Mouse (Mus musculus): ENCODE results near the gene Lrrk1. TPM values are rescaled to one million over a fixed set of nuclear protein-coding genes. Genes with fewer than 3 reads are reported as not detected.

Lrrk1 gene
- polyA plus RNA-seq, 1 experiment from 2014 or later: 3.7 TPM

DNA sequence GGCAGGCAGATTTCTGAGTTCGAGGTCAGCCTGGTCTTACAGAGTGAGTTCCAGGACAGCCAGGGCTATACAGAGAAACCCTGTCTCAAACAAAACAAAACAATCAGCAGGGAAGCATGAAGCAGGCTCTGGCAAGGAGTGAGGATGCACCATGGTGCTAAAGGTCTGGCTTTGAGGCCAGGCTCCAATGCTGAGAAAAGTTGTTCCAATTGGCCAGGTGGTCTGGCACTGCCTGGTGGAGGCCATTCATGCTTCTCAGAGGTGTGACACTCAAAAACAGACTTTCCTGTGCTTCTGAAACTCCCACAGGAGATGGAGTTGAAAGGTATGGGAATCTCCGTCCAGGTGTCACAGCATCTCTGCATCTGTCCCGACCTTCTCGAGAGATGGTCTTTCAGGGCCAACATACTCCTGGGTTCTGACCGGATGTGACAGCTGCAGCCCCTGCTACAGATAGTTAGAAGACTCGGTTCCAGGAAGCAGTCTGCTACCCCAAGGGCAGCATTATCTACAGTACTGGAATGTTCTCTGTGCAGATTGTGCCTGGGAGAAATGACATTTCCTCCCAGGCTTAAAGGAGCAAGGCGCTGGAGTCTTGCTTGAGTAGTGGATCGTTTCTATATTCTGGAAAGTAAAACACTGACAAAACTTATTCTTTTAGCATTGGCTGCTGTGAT, 134.0 kb downstream of the Lrrk1 start:
- Histone ChIP-seq H3K27me3 (no peaks in the 10 kb centered on the region), H3K4me1 (peaks cover 3% of the 10 kb centered on the region; the same call in 1 of the 2 replicates), H3K4me3 (replicated peaks) (no peak overlapping the region), H3K9ac (no peak overlapping the region), H3K9me3 (no peaks in the 10 kb centered on the region), H3K27ac (no peak overlapping the region), H3K4me2 (no peak overlapping the region), H3K36me3 (replicated peaks) (no peaks in the 10 kb centered on the region)
- ATAC-seq (ENCODE audit: low FRiP score): no peak
- 90% methylated on average over 8 of the region's 8 CpGs for WGBS

- peak; percentile 57; the same call in 1 of the 2 replicates for ATAC-seq (ENCODE audit: low FRiP score)
- Histone ChIP-seq H3K27ac (no peak overlapping the region), H3K36me3 (replicated peaks) (no peaks in the 10 kb centered on the region), H3K9me3 (no peaks in the 10 kb centered on the region), H3K27me3 (no peaks in the 10 kb centered on the region), H3K4me2 (no peak overlapping the region), H3K4me3 (replicated peaks) (no peak overlapping the region), H3K4me1 (peaks cover 17% of the 10 kb centered on the region), H3K9ac (no peak overlapping the region)
- 32% methylated on average over 6 of the region's 6 CpGs for WGBS
Measured at GRCm38 (mm10) chr7:66250030-66250429, 138.1 kb downstream of the Lrrk1 start.

DNA sequence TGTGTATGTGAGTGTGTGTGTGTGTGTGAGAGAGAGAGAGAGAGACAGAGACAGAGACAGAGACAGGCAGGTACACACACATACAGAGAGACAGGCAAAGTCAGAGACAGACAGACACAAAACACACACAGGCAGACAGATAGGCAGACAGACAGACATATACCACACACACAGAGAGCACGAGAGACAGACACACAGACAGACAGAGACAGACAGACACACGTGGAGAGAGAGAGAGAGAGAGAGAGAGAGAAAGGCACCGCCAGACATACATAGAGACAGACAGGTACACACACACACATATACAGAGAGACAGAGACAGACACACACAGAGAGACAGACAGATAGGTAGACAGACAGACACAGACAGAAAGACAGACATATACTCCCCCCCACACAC, 138.7 kb downstream of the Lrrk1 start:
- no peak for ATAC-seq (ENCODE audit: low FRiP score)
- no peaks in the 10 kb centered on the region for H3K27me3 ChIP-seq
- no peak overlapping the region for H3K4me3 ChIP-seq (replicated peaks)
- H3K36me3 ChIP-seq (replicated peaks): no peaks in the 10 kb centered on the region
- no peaks in the 10 kb centered on the region for H3K9me3 ChIP-seq
- no peak overlapping the region for H3K27ac ChIP-seq
- WGBS: 82% methylated on average over 3 of the region's 3 CpGs
- no peak overlapping the region for H3K4me2 ChIP-seq
- no peak overlapping the region for H3K9ac ChIP-seq
- peaks cover 17% of the 10 kb centered on the region for H3K4me1 ChIP-seq

GRCm38 (mm10) chr7:66249020-66249419, 139.1 kb downstream of the Lrrk1 start:
- H3K27ac ChIP-seq: no peak overlapping the region
- no peaks in the 10 kb centered on the region for H3K9me3 ChIP-seq
- ATAC-seq (ENCODE audit: low FRiP score): no peak
- no peak overlapping the region for H3K4me2 ChIP-seq
- no peaks in the 10 kb centered on the region for H3K36me3 ChIP-seq (replicated peaks)
- no peak overlapping the region for H3K9ac ChIP-seq
- H3K4me3 ChIP-seq (replicated peaks): no peak overlapping the region
- WGBS: 41% methylated on average over 2 of the region's 2 CpGs
- no peaks in the 10 kb centered on the region for H3K27me3 ChIP-seq
- peaks cover 17% of the 10 kb centered on the region for H3K4me1 ChIP-seq

DNA sequence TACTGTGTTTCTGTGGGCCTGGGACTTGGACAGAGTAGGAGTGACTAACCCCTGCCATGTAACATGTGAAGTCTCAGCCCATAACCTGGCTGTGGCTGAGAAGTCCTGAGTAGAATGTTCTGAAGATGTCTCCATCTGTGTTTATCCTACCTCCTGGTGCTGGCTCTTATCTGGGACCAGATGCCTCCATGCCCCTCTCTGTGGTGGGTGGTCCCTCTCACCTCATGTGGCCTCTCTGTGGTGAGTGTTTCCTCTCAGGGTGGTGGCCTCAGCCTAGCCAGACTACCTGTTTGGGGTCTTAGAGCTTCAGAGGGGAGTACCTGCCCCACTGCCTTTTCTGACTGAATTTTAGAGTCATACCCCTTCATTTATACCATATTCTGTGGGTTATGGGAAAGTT, 139.9 kb downstream of the Lrrk1 start:
- Histone ChIP-seq H3K27ac (no peak overlapping the region), H3K9ac (no peak overlapping the region), H3K4me2 (no peak overlapping the region), H3K36me3 (replicated peaks) (no peaks in the 10 kb centered on the region), H3K4me3 (replicated peaks) (no peak overlapping the region), H3K27me3 (no peaks in the 10 kb centered on the region), H3K4me1 (peaks cover 17% of the 10 kb centered on the region), H3K9me3 (no peaks in the 10 kb centered on the region)
- ATAC-seq (ENCODE audit: low FRiP score): no peak

GRCm38 (mm10) chr7:66247274-66248021, 140.7 kb downstream of the Lrrk1 start:
- peak; percentile 72 for ATAC-seq (ENCODE audit: low FRiP score)
- 25% methylated on average over 12 of the region's 12 CpGs for WGBS
- Histone ChIP-seq H3K4me3 (replicated peaks) (no peak overlapping the region), H3K4me1 (peaks cover 17% of the 10 kb centered on the region), H3K9me3 (no peaks in the 10 kb centered on the region), H3K9ac (peak overlapping the region; percentile 25; the same call in 1 of the 2 replicates), H3K27me3 (no peaks in the 10 kb centered on the region), H3K4me2 (peak overlapping the region; percentile 24), H3K36me3 (replicated peaks) (no peaks in the 10 kb centered on the region), H3K27ac (peak overlapping the region; percentile 56; the same call in 1 of the 2 replicates)

DNA sequence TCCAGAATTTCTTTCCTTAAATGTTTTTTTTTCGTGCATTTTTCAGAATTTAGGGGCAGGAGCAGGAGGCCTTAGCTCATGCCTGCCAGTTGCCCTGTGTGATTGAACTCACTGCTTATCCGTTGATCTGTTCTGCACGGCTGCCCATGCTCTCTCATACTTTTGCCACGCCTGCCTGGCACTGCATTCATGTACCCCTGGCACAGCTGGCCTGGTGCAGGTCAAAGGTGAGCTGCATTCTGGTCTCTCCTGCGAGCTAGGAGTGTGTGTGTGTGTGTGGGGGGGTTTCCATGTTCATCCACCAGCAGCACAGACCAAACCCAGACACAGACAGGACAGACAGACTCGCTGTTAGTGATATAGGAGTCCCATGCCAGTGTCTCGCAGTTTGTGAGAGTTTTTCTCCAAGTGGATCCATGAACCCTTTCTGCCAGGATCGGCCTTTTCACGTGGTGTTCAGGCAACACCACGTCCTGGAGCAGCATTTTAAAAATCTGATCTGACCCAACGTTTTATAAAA, 141.4 kb downstream of the Lrrk1 start:
- Histone ChIP-seq H3K27me3 (no peaks in the 10 kb centered on the region), H3K4me1 (peaks cover 17% of the 10 kb centered on the region), H3K4me3 (replicated peaks) (no peak overlapping the region), H3K9me3 (no peaks in the 10 kb centered on the region), H3K27ac (peak overlapping the region; percentile 56; the same call in 1 of the 2 replicates), H3K36me3 (replicated peaks) (no peaks in the 10 kb centered on the region), H3K4me2 (peak overlapping the region; percentile 24; the same call in 1 of the 2 replicates), H3K9ac (no peak overlapping the region)
- 0 out of 2 replicates have a peak, but pooled peaks have one; percentile 21 for ATAC-seq (ENCODE audit: low FRiP score)
- 46% methylated on average over 11 of the region's 11 CpGs for WGBS

DNA sequence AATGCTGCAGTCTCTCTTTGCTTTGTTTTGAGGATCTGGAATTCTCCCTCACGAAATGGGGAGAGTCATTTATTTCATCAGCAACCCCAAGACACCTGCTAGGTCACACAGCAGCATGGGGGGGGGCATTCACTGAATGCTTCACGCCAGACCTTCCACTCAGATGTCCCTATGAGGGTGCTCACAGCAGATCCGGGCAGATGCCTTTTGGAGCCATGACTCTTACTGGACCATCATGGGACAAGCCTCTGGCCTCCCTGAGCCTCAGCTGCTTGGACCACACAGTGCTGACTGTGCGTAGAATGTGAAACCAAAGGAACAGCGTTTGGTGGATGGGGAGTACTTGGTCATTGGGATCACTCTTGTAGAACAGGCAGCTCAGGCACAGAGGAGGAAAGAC, 142.5 kb downstream of the Lrrk1 start:
- Histone ChIP-seq H3K27me3 (no peaks in the 10 kb centered on the region), H3K27ac (no peak overlapping the region), H3K4me3 (replicated peaks) (no peak overlapping the region), H3K9ac (no peak overlapping the region), H3K36me3 (replicated peaks) (no peaks in the 10 kb centered on the region), H3K4me1 (peaks cover 17% of the 10 kb centered on the region), H3K9me3 (no peaks in the 10 kb centered on the region), H3K4me2 (no peak overlapping the region)
- 86% methylated on average over 5 of the region's 5 CpGs for WGBS
- no peak for ATAC-seq (ENCODE audit: low FRiP score)

DNA sequence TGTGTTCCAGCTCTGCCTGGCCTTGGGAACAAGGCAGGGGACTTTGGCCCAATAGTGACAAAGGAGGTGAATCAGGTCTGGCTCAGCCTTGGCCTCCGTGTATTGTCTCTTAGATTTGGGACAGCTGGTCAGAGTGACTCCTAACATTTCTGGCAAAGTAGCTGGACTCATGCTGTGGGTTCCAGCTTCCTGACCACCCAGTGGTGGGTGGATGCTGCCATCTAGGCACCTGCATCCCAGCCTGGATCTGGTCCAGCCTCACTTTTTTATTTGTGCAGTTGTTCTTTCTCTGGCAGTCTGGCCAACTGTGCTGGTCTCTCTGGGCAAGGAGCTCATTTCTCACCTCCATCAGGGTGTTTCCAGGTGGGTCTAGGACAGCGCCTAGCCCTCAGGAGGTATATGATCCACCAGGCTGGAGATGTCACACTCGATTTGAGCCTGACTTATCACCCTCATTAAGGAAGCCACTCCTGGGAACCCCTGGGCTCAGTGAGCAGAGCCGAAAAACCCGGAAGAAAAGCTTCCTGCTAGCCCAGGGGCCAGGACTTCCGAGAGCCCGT, 144.3 kb downstream of the Lrrk1 start:
- Histone ChIP-seq H3K4me1 (peaks cover 17% of the 10 kb centered on the region), H3K36me3 (replicated peaks) (no peaks in the 10 kb centered on the region), H3K9me3 (no peaks in the 10 kb centered on the region), H3K9ac (no peak overlapping the region), H3K4me3 (replicated peaks) (no peak overlapping the region), H3K4me2 (no peak overlapping the region), H3K27me3 (no peaks in the 10 kb centered on the region), H3K27ac (no peak overlapping the region)
- WGBS: 80% methylated on average over 7 of the region's 7 CpGs
- no peak for ATAC-seq (ENCODE audit: low FRiP score)

DNA sequence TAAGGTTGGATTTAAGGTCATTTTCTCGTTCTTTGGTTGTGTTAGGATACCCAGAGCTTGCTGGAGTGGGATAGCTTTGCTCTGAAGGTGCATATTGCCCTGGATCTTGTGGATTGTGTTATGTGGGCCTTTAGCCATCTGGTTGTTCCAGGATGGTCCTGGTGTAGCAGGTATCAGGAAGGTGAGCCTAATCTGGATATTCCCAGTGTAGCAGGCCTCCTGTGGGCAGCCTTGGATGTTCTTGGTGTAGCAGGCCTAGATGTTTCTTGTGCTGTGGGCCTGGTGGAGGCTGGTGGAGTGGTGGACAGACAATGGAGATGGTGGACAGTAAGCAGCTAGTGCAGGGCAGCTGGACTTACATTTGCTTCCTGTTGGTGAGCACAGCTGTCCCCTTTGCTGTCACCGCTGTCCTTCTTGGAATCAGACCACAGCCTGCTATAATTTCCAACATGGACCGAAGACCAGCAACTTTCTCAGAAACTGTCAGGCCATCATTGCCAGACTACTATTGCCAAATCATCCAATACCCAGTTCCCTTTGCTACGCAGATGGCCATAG, 146.2 kb downstream of the Lrrk1 start:
- ATAC-seq (ENCODE audit: low FRiP score): no peak
- WGBS: 91% methylated on average over 4 of the region's 4 CpGs
- no peak overlapping the region for H3K9ac ChIP-seq
- H3K27ac ChIP-seq: no peak overlapping the region
- H3K36me3 ChIP-seq (replicated peaks): no peaks in the 10 kb centered on the region
- H3K4me2 ChIP-seq: no peak overlapping the region
- H3K4me1 ChIP-seq: peaks cover 3% of the 10 kb centered on the region
- H3K27me3 ChIP-seq: no peaks in the 10 kb centered on the region
- H3K4me3 ChIP-seq (replicated peaks): no peak overlapping the region
- H3K9me3 ChIP-seq: no peaks in the 10 kb centered on the region

DNA sequence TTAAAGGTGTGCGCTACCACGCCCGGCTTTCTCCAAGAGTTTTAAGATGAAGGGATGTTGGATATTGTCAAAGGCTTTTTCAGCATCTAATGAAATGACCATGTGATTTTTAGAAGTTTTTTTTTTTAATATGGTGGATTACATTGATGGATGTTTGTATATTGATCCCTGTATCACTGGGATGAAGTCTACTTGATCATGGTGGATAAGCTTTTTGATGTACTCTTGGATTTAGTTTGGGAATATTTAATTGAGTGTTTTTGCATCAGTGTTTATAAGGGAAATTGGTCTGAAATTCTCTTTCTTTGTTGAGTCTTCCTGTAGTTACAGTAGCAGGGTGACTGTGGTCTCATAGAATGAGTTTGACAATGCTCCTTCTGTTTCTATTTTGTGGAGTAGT, 150.0 kb downstream of the Lrrk1 start:
- Histone ChIP-seq H3K4me2 (no peak overlapping the region), H3K9me3 (no peaks in the 10 kb centered on the region), H3K4me3 (replicated peaks) (no peak overlapping the region), H3K27me3 (no peaks in the 10 kb centered on the region), H3K9ac (no peak overlapping the region), H3K4me1 (no peaks in the 10 kb centered on the region), H3K27ac (no peak overlapping the region), H3K36me3 (replicated peaks) (no peaks in the 10 kb centered on the region)
- 95% methylated on average over 3 of the region's 3 CpGs for WGBS
- no peak for ATAC-seq (ENCODE audit: low FRiP score)

DNA sequence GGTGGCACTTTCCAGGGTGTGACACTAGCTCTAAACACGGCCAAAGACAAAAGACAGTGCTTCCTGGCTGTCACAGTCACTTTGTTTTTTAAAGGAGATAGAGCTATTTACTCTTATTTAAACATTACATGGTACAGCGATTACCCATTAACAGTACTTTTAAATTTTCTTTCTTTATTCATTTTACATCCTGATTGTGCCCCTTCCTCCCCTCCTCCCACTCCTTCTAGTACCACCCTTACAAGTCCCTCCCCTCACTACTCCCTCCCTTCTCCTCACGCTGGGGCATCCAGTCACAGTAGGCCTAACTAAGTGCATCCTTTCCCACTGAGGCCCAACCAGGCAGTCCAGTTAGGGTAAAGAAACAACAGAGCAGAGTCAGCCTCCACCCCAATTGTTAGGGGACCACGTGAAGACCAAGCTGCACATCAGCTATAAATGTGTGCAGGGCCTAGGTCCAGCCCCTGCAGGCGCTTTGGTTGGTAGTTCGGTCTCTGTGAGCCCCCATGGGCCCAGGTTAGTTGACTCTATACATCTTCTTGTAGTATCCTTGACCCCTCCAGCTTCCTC, 154.1 kb downstream of the Lrrk1 start:
- H3K4me2 ChIP-seq: no peak overlapping the region
- no peaks in the 10 kb centered on the region for H3K9me3 ChIP-seq
- WGBS: 73% methylated on average over 6 of the region's 6 CpGs
- peaks cover 27% of the 10 kb centered on the region for H3K4me1 ChIP-seq
- H3K36me3 ChIP-seq (replicated peaks): no peaks in the 10 kb centered on the region
- H3K4me3 ChIP-seq (replicated peaks): no peak overlapping the region
- no peak for ATAC-seq (ENCODE audit: low FRiP score)
- no peak overlapping the region for H3K9ac ChIP-seq
- H3K27me3 ChIP-seq: no peaks in the 10 kb centered on the region
- no peak overlapping the region for H3K27ac ChIP-seq

Measured in forebrain, embryonic 12.5 days (tissue).